Mouse (Mus musculus): ENCODE data around the gene Serinc5.
"Not testable (repeated sequence)": the region's sequence is repeated elsewhere in the genome, so short reads cannot be mapped to it uniquely, and the experiment has no call there.

Gene Serinc5

GRCm38 (mm10) chr13:92662555-92663286 is 51.8 kb downstream of the Serinc5 start:
- DNase-seq (ENCODE audit: low read depth, low spot score), result no peak

- DNase-seq (ENCODE audit: low read depth, low spot score), result no peak
These were observed 54.1 kb downstream of the Serinc5 start for GRCm38 (mm10) chr13:92665008-92665407.

- no peak for DNase-seq (ENCODE audit: low read depth, low spot score)
These were observed 57.5 kb downstream of the Serinc5 start for GRCm38 (mm10) chr13:92668214-92668985.

- DNase-seq (ENCODE audit: low read depth, low spot score), result no peak
These were observed 60.8 kb downstream of the Serinc5 start for GRCm38 (mm10) chr13:92671727-92672126.

GRCm38 (mm10) chr13:92674676-92675075 is 63.8 kb downstream of the Serinc5 start:
- no peak for DNase-seq (ENCODE audit: low read depth, low spot score)

GRCm38 (mm10) chr13:92675308-92675707 is 64.4 kb downstream of the Serinc5 start:
- no peak for DNase-seq (ENCODE audit: low read depth, low spot score)

- DNase-seq (ENCODE audit: low read depth, low spot score), result no peak
These were observed 65.2 kb downstream of the Serinc5 start for GRCm38 (mm10) chr13:92675897-92676584.

- no peak for DNase-seq (ENCODE audit: low read depth, low spot score)
These were observed 66.8 kb downstream of the Serinc5 start for GRCm38 (mm10) chr13:92677656-92678055.

GRCm38 (mm10) chr13:92679661-92680060 is 68.8 kb downstream of the Serinc5 start:
- no peak for DNase-seq (ENCODE audit: low read depth, low spot score)

- no peak for DNase-seq (ENCODE audit: low read depth, low spot score)
These were observed 70.7 kb downstream of the Serinc5 start for GRCm38 (mm10) chr13:92681541-92681940.

GRCm38 (mm10) chr13:92682833-92683232 is 71.9 kb downstream of the Serinc5 start:
- DNase-seq (ENCODE audit: low read depth, low spot score), result no peak

GRCm38 (mm10) chr13:92683464-92683863 is 72.6 kb downstream of the Serinc5 start:
- no peak for DNase-seq (ENCODE audit: low read depth, low spot score)

- DNase-seq (ENCODE audit: low read depth, low spot score), result no peak
These were observed 73.4 kb downstream of the Serinc5 start for GRCm38 (mm10) chr13:92684310-92684709.

GRCm38 (mm10) chr13:92685273-92685672 is 74.4 kb downstream of the Serinc5 start:
- no peak for DNase-seq (ENCODE audit: low read depth, low spot score)

- DNase-seq (ENCODE audit: low read depth, low spot score), result not testable (repeated sequence)
These were observed 76.3 kb downstream of the Serinc5 start for GRCm38 (mm10) chr13:92687151-92687550.

GRCm38 (mm10) chr13:92689061-92689460 is 78.2 kb downstream of the Serinc5 start:
- DNase-seq (ENCODE audit: low read depth, low spot score), result no peak

- no peak for DNase-seq (ENCODE audit: low read depth, low spot score)
These were observed 83.1 kb downstream of the Serinc5 start for GRCm38 (mm10) chr13:92693866-92694550.

GRCm38 (mm10) chr13:92696491-92696939 is 85.6 kb downstream of the Serinc5 start:
- DNase-seq (ENCODE audit: low read depth, low spot score), result no peak

- DNase-seq (ENCODE audit: low read depth, low spot score), result no peak
These were observed 86.2 kb downstream of the Serinc5 start for GRCm38 (mm10) chr13:92697141-92697540.

GRCm38 (mm10) chr13:92698781-92699180 is 87.9 kb downstream of the Serinc5 start:
- no peak for DNase-seq (ENCODE audit: low read depth, low spot score)

GRCm38 (mm10) chr13:92699395-92699794 is 88.5 kb downstream of the Serinc5 start:
- no peak for DNase-seq (ENCODE audit: low read depth, low spot score)

- DNase-seq (ENCODE audit: low read depth, low spot score), result no peak
These were observed 91.1 kb downstream of the Serinc5 start for GRCm38 (mm10) chr13:92702035-92702434.

Measured in embryo, embryonic 11.5 days (tissue).